Mouse (Mus musculus) fibroblast of lung, adult 2 months (primary cell): ENCODE results near the gene 4933415A04Rik.

Experiments
- DNase-seq: peaks from one replicate; pipeline ENCODE4 v3.0.0-alpha.2; 2011; ENCODE audit warnings: low read depth

The 4933415A04Rik gene

GRCm38 (mm10) chr11:43575061-43575375 lies 11.8 kb upstream of the 4933415A04Rik start:
- DNase-seq: no peak

GRCm38 (mm10) chr11:43575376-43576151 lies 11.3 kb upstream of the 4933415A04Rik start:
- no peak for DNase-seq

GRCm38 (mm10) chr11:43577713-43578478 lies 8.9 kb upstream of the 4933415A04Rik start:
- DNase-seq: no peak

GRCm38 (mm10) chr11:43585211-43586005 lies 1.4 kb upstream of the 4933415A04Rik start:
- DNase-seq: no peak

GRCm38 (mm10) chr11:43589530-43590072 lies 2.8 kb downstream of the 4933415A04Rik start:
- DNase-seq: no peak

- DNase-seq: no peak
Measured at GRCm38 (mm10) chr11:43601440-43601839, 14.6 kb downstream of the 4933415A04Rik start, which contains the start of gene Fabp6. Gene Fabp6, minus strand, starts transcription at chr11:43601540.

- no peak for DNase-seq
Measured at GRCm38 (mm10) chr11:43604207-43604606, 17.4 kb downstream of the 4933415A04Rik start.

- no peak for DNase-seq
Measured at GRCm38 (mm10) chr11:43604891-43605290, 18.1 kb downstream of the 4933415A04Rik start.

GRCm38 (mm10) chr11:43605859-43606258 lies 19.0 kb downstream of the 4933415A04Rik start:
- DNase-seq: no peak

GRCm38 (mm10) chr11:43608440-43608839 lies 21.6 kb downstream of the 4933415A04Rik start:
- no peak for DNase-seq

GRCm38 (mm10) chr11:43610006-43610661 lies 23.3 kb downstream of the 4933415A04Rik start:
- DNase-seq: no peak

GRCm38 (mm10) chr11:43610662-43611033 lies 23.8 kb downstream of the 4933415A04Rik start:
- no peak for DNase-seq

- peak; percentile 23 for DNase-seq
Measured at GRCm38 (mm10) chr11:43612834-43613488, 26.1 kb downstream of the 4933415A04Rik start.

GRCm38 (mm10) chr11:43617924-43618323 lies 31.1 kb downstream of the 4933415A04Rik start:
- no peak for DNase-seq

- DNase-seq: no peak
Measured at GRCm38 (mm10) chr11:43618403-43618802, 31.6 kb downstream of the 4933415A04Rik start.

GRCm38 (mm10) chr11:43621769-43622168 lies 34.9 kb downstream of the 4933415A04Rik start:
- DNase-seq: no peak

GRCm38 (mm10) chr11:43624341-43624740 lies 37.5 kb downstream of the 4933415A04Rik start:
- DNase-seq: no peak

- no peak for DNase-seq
Measured at GRCm38 (mm10) chr11:43626300-43626926, 39.6 kb downstream of the 4933415A04Rik start.

- DNase-seq: no peak
Measured at GRCm38 (mm10) chr11:43626927-43627645, 40.2 kb downstream of the 4933415A04Rik start.

GRCm38 (mm10) chr11:43631645-43632044 lies 44.8 kb downstream of the 4933415A04Rik start:
- no peak for DNase-seq
